Mouse (Mus musculus): ENCODE results near the gene Dao.

GRCm38 (mm10) chr5:113993031-113993486 lies 10.4 kb upstream of the Dao start:
- TF ChIP-seq GATA1 (IDR thresholded peaks at IDR 0.05; ENCODE audit: low read length), result no peak
- TF ChIP-seq TAL1 (IDR thresholded peaks at IDR 0.05; ENCODE audit: low read length), result no peak
